Mouse (Mus musculus) small intestine, adult 2 months (tissue): ENCODE measurements around the gene Cpa3.

Source experiments
- CTCF ChIP-seq: fragments of 200-500 bp; IDR thresholded peaks from 2 replicates; pipeline ENCODE4 v1.5.1; 2012; ENCODE audit warnings: low read depth, mild to moderate bottlenecking, control low read depth, inconsistent platforms, low read length, moderate library complexity, mixed read lengths; ENCODE audit not compliant: insufficient replicate concordance, insufficient read length; ENCODE audit errors: extremely low read depth
- POLR2A ChIP-seq: fragments of 200-500 bp; IDR thresholded peaks from 2 replicates; pipeline ENCODE4 v1.6.1; 2012; ENCODE audit warnings: low read depth, mild to moderate bottlenecking, control low read depth, inconsistent platforms, low read length, moderate library complexity

DNA sequence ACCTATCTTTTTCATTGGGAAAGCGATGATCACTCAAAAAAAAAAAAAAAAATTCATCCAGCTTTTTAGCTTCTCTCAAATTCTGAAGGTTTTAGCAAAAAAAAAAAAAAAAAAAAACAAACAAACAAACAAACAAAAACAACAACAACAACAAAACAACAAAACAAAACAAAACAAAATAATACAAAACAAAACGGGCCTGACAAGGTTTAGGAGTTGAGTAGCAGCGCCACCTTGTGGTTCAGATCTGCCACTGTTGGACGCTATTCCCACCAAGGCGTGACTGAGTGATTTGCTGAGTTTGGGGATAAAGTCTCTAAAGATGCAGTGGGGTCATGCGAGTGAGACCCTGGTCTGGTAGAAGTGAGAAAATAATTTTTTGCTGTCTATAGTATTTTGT lies 43.1 kb downstream of the Cpa3 start:
- TF ChIP-seq POLR2A (no peak), CTCF (peak; percentile 74; the same call in 1 of the 2 replicates)
